ENCODE assay signal across 22 mouse cellular contexts in genomic region chr1:182029989-182030649, GRCm38 (mm10).
"Had no signal": no experiment of that assay in that cellular context is flagged by ENCODE, and none has a peak within 500 bp of the region (broad histone marks: within the 10 kb centered on the region; RNA-seq: fewer than 3 reads in every experiment).

No protein-coding gene starts in this region.

- ATAC-seq: liver, embryonic 12.5 days; midbrain, embryonic 15.5 days had no signal

- H3K27ac ChIP-seq: kidney, postnatal 0 days; limb, embryonic 10.5 days; limb, embryonic 13.5 days; liver, embryonic 12.5 days; liver, embryonic 15.5 days; lung, embryonic 15.5 days; midbrain, embryonic 12.5 days; midbrain, embryonic 15.5 days; neural tube, embryonic 12.5 days; stomach, embryonic 15.5 days had no signal

- H3K9ac ChIP-seq: limb, embryonic 13.5 days; liver, embryonic 12.5 days; liver, embryonic 15.5 days; lung, embryonic 15.5 days; midbrain, embryonic 12.5 days; midbrain, embryonic 15.5 days; neural tube, embryonic 12.5 days; stomach, embryonic 15.5 days had no signal

- H3K4me3 ChIP-seq: limb, embryonic 10.5 days; limb, embryonic 13.5 days; liver, embryonic 12.5 days; liver, embryonic 15.5 days; lung, embryonic 15.5 days; megakaryocyte, embryonic 14.5 days; midbrain, embryonic 12.5 days; midbrain, embryonic 15.5 days; neural tube, embryonic 12.5 days; stomach, embryonic 15.5 days had no signal

- H3K27me3 ChIP-seq: limb, embryonic 13.5 days; liver, embryonic 12.5 days; liver, embryonic 15.5 days; lung, embryonic 15.5 days; midbrain, embryonic 12.5 days; midbrain, embryonic 15.5 days; neural tube, embryonic 12.5 days; stomach, embryonic 15.5 days had no signal

- H3K4me2 ChIP-seq: limb, embryonic 13.5 days; liver, embryonic 12.5 days; liver, embryonic 15.5 days; lung, embryonic 15.5 days; midbrain, embryonic 12.5 days; midbrain, embryonic 15.5 days; neural tube, embryonic 12.5 days; stomach, embryonic 15.5 days had no signal

- H3K4me1 ChIP-seq: limb, embryonic 10.5 days; liver, embryonic 12.5 days; liver, embryonic 15.5 days; lung, embryonic 15.5 days; midbrain, embryonic 12.5 days; midbrain, embryonic 15.5 days; neural tube, embryonic 12.5 days; stomach, embryonic 15.5 days had no signal

- H3K9me3 ChIP-seq: limb, embryonic 10.5 days; limb, embryonic 13.5 days; liver, embryonic 12.5 days; liver, embryonic 15.5 days; lung, embryonic 15.5 days; megakaryocyte, embryonic 14.5 days; midbrain, embryonic 12.5 days; midbrain, embryonic 15.5 days; neural tube, embryonic 12.5 days; stomach, embryonic 15.5 days had no signal

- H3K36me3 ChIP-seq: limb, embryonic 10.5 days; liver, embryonic 12.5 days; liver, embryonic 15.5 days; lung, embryonic 15.5 days; midbrain, embryonic 12.5 days; midbrain, embryonic 15.5 days; neural tube, embryonic 12.5 days; stomach, embryonic 15.5 days had no signal

- DNase-seq: kidney, adult 2 months; kidney, postnatal 36 days; liver; lung, adult 18-20 months; lung, postnatal 10 days; lung, postnatal 36 days; retina, postnatal 1 day; right cerebral cortex, postnatal 25 days; spleen, adult 18-20 months; thymus, adult 18-20 months; thymus, postnatal 36 days had no signal
